Mouse (Mus musculus): ENCODE measurements around the gene Kif3b. TPM values are rescaled to one million over a fixed set of nuclear protein-coding genes. Genes with fewer than 3 reads are reported as not detected.
"Not testable (repeated sequence)": the region's sequence is repeated elsewhere in the genome, so short reads cannot be mapped to it uniquely, and the experiment has no call there.

Kif3b gene
- polyA plus RNA-seq, 1 experiment from 2014 or later, result 26.9 TPM

DNA sequence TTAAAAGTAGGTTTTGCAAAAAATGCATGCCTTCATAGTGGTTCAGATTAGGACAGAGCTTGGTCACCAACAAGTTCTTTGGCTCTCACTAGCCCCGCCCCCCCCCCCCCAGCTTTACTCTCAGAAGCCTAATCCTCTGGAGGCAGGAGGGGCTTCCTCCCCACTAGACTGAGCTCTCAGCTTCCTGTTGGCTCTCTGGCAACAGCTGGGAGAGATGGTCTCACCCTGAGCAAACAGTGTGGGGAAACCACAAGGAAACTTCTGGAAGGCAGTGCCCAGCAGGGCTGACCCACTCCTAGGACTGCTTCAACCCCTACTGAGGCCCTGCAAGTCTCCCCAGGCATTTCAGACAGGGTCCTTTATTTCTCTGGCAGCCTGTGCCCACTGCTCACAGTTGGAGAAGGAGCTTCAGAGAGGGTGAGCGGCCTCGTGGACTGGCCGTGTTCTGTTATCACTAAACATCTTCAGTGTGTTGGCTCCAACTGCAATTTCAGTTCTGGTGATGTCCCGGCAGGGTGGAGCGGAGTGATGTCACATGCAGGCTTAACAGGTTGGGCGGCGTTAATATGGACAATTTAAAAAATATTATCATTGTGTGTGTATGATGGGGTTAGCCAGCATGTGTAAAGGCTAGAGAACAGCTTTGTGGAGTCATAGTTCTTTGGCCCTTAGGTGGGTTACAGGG is 20.8 kb upstream of the Kif3b start:
- not testable (repeated sequence) for H3K4me1 ChIP-seq (ENCODE audit: control insufficient read depth, insufficient read depth, low read length); H3K27me3 ChIP-seq (ENCODE audit: control insufficient read depth, insufficient read depth, low read depth, low read length); ATAC-seq; H3K36me3 ChIP-seq (ENCODE audit: control insufficient read depth, insufficient read depth, low read length); H3K9ac ChIP-seq (ENCODE audit: low read depth, low read length); H3K9me3 ChIP-seq (replicated peaks; ENCODE audit: control insufficient read depth, low read length, poor library complexity, severe bottlenecking); H3K4me2 ChIP-seq (ENCODE audit: low read length); H3K4me3 ChIP-seq (ENCODE audit: low read depth, low read length); H3K27ac ChIP-seq (ENCODE audit: low read length)
- 71% methylated on average over 8 of the region's 8 CpGs for whole genome bisulfite sequencing

DNA sequence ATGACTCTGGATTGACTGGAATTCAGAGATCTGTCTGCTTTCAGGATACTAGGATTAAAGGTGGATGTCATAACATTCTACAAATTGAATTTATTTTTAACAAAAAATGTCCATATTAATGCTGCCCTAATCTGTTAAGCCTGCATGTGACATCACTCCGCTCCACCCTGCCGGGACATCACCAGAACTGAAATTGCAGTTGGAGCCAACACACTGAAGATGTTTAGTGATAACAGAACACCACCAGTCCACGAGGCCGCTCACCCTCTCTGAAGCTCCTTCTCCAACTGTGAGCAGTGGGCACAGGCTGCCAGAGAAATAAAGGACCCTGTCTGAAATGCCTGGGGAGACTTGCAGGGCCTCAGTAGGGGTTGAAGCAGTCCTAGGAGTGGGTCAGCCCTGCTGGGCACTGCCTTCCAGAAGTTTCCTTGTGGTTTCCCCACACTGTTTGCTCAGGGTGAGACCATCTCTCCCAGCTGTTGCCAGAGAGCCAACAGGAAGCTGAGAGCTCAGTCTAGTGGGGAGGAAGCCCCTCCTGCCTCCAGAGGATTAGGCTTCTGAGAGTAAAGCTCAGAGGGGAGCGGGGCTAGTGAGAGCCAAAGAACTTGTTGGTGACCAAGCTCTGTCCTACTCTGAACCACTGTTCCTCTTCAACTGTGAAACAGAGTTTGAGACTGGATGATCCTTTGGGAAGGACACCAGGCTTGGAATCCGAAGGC is 16.9 kb upstream of the Kif3b start:
- not testable (repeated sequence) for H3K4me3 ChIP-seq (ENCODE audit: low read depth, low read length); H3K9ac ChIP-seq (ENCODE audit: low read depth, low read length); H3K4me2 ChIP-seq (ENCODE audit: low read length); H3K27ac ChIP-seq (ENCODE audit: low read length); H3K36me3 ChIP-seq (ENCODE audit: control insufficient read depth, insufficient read depth, low read length); H3K4me1 ChIP-seq (ENCODE audit: control insufficient read depth, insufficient read depth, low read length); H3K27me3 ChIP-seq (ENCODE audit: control insufficient read depth, insufficient read depth, low read depth, low read length); ATAC-seq; H3K9me3 ChIP-seq (replicated peaks; ENCODE audit: control insufficient read depth, low read length, poor library complexity, severe bottlenecking)
- WGBS, result 70% methylated on average over 6 of the region's 6 CpGs

DNA sequence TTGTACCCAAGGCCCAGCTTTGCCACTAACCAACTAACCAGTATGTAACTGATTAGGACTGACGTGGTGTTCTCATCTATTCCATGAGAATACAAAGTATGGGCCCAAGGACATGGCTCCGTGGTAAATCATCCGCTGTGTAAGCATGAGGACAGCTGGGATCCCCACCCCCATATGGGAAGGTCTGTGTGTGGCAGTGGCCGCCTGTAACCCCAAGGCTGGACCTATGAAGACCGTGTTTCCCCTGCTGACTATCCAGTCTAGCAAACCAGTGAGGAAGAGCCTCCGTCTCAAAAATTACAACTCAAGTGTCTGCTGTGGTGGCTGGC is 16.3 kb upstream of the Kif3b start:
- Histone ChIP-seq H3K4me2 (ENCODE audit: low read length) (no peak overlapping the region), H3K27me3 (ENCODE audit: control insufficient read depth, insufficient read depth, low read depth, low read length) (no peaks in the 10 kb centered on the region), H3K4me3 (ENCODE audit: low read depth, low read length) (no peak overlapping the region), H3K27ac (ENCODE audit: low read length) (no peak overlapping the region), H3K9ac (ENCODE audit: low read depth, low read length) (no peak overlapping the region), H3K9me3 (replicated peaks; ENCODE audit: control insufficient read depth, low read length, poor library complexity, severe bottlenecking) (no peaks in the 10 kb centered on the region), H3K36me3 (ENCODE audit: control insufficient read depth, insufficient read depth, low read length) (no peaks in the 10 kb centered on the region), H3K4me1 (ENCODE audit: control insufficient read depth, insufficient read depth, low read length) (no peaks in the 10 kb centered on the region)
- WGBS, result 84% methylated on average over 6 of the region's 6 CpGs
- no peak for ATAC-seq

DNA sequence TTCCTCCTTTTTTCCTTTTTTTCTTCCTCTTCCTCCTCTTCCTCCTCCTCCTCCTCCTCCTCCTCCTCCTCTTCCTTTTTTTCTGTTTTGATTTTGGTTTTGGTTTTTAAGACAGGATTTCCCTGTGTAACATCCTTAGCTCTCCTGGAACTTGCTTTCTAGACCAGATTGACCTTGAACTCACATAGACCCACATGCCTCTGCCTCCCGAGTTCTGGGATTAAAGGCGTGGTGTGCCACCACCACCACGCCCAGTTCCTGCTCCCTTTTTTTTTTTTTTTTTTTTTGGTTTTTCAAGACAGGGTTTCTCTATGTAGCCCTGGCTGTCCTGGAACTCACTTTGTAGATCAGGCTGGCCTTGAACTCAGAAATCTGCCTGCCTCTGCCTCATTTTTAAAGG is 15.6 kb upstream of the Kif3b start:
- not testable (repeated sequence) for H3K9me3 ChIP-seq (replicated peaks; ENCODE audit: control insufficient read depth, low read length, poor library complexity, severe bottlenecking); H3K27ac ChIP-seq (ENCODE audit: low read length); H3K4me3 ChIP-seq (ENCODE audit: low read depth, low read length); H3K36me3 ChIP-seq (ENCODE audit: control insufficient read depth, insufficient read depth, low read length); H3K9ac ChIP-seq (ENCODE audit: low read depth, low read length); H3K27me3 ChIP-seq (ENCODE audit: control insufficient read depth, insufficient read depth, low read depth, low read length); ATAC-seq; H3K4me1 ChIP-seq (ENCODE audit: control insufficient read depth, insufficient read depth, low read length); H3K4me2 ChIP-seq (ENCODE audit: low read length)
- 85% methylated on average over 3 of the region's 3 CpGs for WGBS

DNA sequence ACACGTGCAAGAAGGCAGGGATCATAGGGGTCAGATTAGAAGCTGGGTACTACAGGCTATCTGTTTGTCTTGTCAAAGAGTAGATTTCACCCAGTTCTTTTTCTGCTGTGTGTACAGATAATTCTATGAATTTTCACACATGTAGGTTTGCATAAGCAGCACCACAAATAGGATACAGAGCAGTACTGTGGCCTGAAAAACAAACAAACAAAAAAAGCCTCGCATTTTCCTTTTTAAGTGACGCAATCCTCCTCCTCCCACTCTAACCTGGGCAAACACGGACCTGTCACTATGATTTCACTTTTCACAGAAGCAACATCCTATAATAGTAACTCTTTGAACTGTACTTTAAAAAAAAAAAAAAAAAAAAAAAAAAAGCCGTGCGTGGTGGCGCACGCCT is 14.8 kb upstream of the Kif3b start:
- no peaks in the 10 kb centered on the region for H3K36me3 ChIP-seq (ENCODE audit: control insufficient read depth, insufficient read depth, low read length)
- H3K27ac ChIP-seq (ENCODE audit: low read length), result no peak overlapping the region
- WGBS, result 92% methylated on average over 8 of the region's 8 CpGs
- no peaks in the 10 kb centered on the region for H3K4me1 ChIP-seq (ENCODE audit: control insufficient read depth, insufficient read depth, low read length)
- ATAC-seq, result no peak
- H3K9ac ChIP-seq (ENCODE audit: low read depth, low read length), result no peak overlapping the region
- H3K9me3 ChIP-seq (replicated peaks; ENCODE audit: control insufficient read depth, low read length, poor library complexity, severe bottlenecking), result no peaks in the 10 kb centered on the region
- no peaks in the 10 kb centered on the region for H3K27me3 ChIP-seq (ENCODE audit: control insufficient read depth, insufficient read depth, low read depth, low read length)
- H3K4me3 ChIP-seq (ENCODE audit: low read depth, low read length), result no peak overlapping the region
- no peak overlapping the region for H3K4me2 ChIP-seq (ENCODE audit: low read length)

DNA sequence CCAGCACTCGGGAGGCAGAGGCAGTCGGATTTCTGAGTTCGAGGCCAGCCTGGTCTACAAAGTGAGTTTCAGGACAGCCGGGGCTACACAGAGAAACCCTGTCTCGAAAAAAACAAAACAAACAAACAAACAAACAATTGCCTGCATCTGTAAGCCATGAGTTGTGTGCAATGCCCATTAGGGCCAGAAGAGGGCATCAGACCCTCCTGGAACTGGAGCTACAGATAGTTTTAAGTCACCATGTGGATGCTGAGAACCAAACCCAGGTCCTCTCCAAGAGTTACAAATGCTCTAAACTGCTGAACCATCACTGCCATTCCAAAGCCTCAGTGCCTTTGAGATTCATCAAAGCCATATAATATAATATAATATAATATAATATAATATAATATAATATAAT is 14.4 kb upstream of the Kif3b start:
- not testable (repeated sequence) for H3K36me3 ChIP-seq (ENCODE audit: control insufficient read depth, insufficient read depth, low read length); H3K9ac ChIP-seq (ENCODE audit: low read depth, low read length); H3K4me1 ChIP-seq (ENCODE audit: control insufficient read depth, insufficient read depth, low read length); H3K4me3 ChIP-seq (ENCODE audit: low read depth, low read length); H3K9me3 ChIP-seq (replicated peaks; ENCODE audit: control insufficient read depth, low read length, poor library complexity, severe bottlenecking); H3K27me3 ChIP-seq (ENCODE audit: control insufficient read depth, insufficient read depth, low read depth, low read length); ATAC-seq; H3K4me2 ChIP-seq (ENCODE audit: low read length); H3K27ac ChIP-seq (ENCODE audit: low read length)
- WGBS, result 98% methylated on average over 5 of the region's 5 CpGs

DNA sequence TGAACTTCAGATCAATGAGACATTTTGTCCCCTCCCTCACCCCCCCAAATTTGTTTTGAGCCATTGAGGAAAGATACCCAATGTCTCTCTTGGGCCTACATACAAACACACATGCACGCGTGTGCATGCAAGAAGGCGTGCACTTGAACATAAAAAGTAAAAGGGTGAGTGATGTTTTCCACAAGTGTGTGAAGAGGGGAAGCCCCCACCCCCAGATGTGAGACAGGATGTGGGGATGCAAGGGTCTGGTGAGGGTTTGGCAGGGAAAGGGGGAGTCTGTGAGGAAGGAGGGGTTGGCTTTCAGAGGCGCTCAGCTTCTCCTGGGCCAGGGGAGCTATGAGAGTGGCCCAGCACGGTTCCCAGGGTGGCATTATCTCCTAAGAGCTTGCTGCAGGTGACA is 12.9 kb upstream of the Kif3b start:
- H3K4me2 ChIP-seq (ENCODE audit: low read length), result no peak overlapping the region
- no peak overlapping the region for H3K27ac ChIP-seq (ENCODE audit: low read length)
- H3K36me3 ChIP-seq (ENCODE audit: control insufficient read depth, insufficient read depth, low read length), result no peaks in the 10 kb centered on the region
- no peak for ATAC-seq
- WGBS, result 92% methylated on average over 5 of the region's 5 CpGs
- no peaks in the 10 kb centered on the region for H3K27me3 ChIP-seq (ENCODE audit: control insufficient read depth, insufficient read depth, low read depth, low read length)
- H3K4me1 ChIP-seq (ENCODE audit: control insufficient read depth, insufficient read depth, low read length), result no peaks in the 10 kb centered on the region
- no peaks in the 10 kb centered on the region for H3K9me3 ChIP-seq (replicated peaks; ENCODE audit: control insufficient read depth, low read length, poor library complexity, severe bottlenecking)
- no peak overlapping the region for H3K9ac ChIP-seq (ENCODE audit: low read depth, low read length)
- H3K4me3 ChIP-seq (ENCODE audit: low read depth, low read length), result no peak overlapping the region

DNA sequence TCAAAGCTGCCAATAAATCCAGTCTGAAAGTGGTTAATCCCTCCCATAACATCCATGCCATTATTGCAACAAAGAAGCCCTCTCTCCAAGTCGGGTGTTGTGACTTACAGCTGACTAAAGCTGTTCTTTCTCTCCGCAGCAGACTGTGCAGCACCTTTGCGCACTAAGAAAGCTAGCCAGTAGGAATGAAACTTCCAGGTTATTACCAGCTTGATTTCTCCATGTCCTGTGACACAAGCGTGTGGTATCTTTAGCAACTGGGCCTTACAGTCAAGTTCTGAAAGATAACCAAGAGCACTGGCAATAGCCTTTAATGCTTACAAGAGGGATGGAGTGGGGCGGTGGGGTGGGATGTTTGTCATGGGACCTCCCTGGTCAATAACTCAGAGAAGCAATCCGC is 7.3 kb upstream of the Kif3b start:
- H3K4me3 ChIP-seq (ENCODE audit: low read depth, low read length), result no peak overlapping the region
- no peaks in the 10 kb centered on the region for H3K27me3 ChIP-seq (ENCODE audit: control insufficient read depth, insufficient read depth, low read depth, low read length)
- 86% methylated on average over 6 of the region's 6 CpGs for WGBS
- no peak for ATAC-seq
- 0 out of 2 replicates have a peak, but pooled peaks cover 3% of the 10 kb centered on the region for H3K4me1 ChIP-seq (ENCODE audit: control insufficient read depth, insufficient read depth, low read length)
- no peak overlapping the region for H3K4me2 ChIP-seq (ENCODE audit: low read length)
- no peaks in the 10 kb centered on the region for H3K36me3 ChIP-seq (ENCODE audit: control insufficient read depth, insufficient read depth, low read length)
- no peak overlapping the region for H3K9ac ChIP-seq (ENCODE audit: low read depth, low read length)
- H3K27ac ChIP-seq (ENCODE audit: low read length), result no peak overlapping the region
- H3K9me3 ChIP-seq (replicated peaks; ENCODE audit: control insufficient read depth, low read length, poor library complexity, severe bottlenecking), result no peaks in the 10 kb centered on the region

DNA sequence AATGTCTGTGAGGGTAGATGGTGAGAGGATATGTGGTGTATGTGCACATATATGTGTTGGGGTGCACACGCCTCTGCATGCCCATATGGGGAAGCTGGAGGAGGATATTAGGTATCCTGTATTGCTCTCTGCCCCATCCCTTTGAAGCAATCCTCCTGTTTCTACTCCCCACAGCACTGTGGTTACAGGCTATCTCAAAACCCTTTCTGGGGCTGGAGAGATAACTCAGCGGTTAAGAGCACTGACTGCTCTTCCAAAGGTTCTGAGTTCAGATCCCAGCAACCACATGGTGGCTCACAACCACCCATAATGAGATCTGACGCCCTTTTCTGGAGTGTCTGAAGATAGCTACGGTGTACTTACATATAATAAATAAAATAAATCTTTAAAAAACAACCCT is 4.7 kb upstream of the Kif3b start:
- no peaks in the 10 kb centered on the region for H3K9me3 ChIP-seq (replicated peaks; ENCODE audit: control insufficient read depth, low read length, poor library complexity, severe bottlenecking)
- H3K27ac ChIP-seq (ENCODE audit: low read length), result no peak overlapping the region
- no peaks in the 10 kb centered on the region for H3K36me3 ChIP-seq (ENCODE audit: control insufficient read depth, insufficient read depth, low read length)
- H3K27me3 ChIP-seq (ENCODE audit: control insufficient read depth, insufficient read depth, low read depth, low read length), result no peaks in the 10 kb centered on the region
- no peak overlapping the region for H3K4me3 ChIP-seq (ENCODE audit: low read depth, low read length)
- peaks cover 9% of the 10 kb centered on the region; the same call in 1 of the 2 replicates for H3K4me1 ChIP-seq (ENCODE audit: control insufficient read depth, insufficient read depth, low read length)
- no peak overlapping the region for H3K4me2 ChIP-seq (ENCODE audit: low read length)
- WGBS, result 85% methylated on average over 4 of the region's 4 CpGs
- H3K9ac ChIP-seq (ENCODE audit: low read depth, low read length), result no peak overlapping the region
- no peak for ATAC-seq
